Mouse (Mus musculus) hindbrain, embryonic 11.5 days (tissue): Measurements from ENCODE around the gene Zfp398. TPM values are rescaled to one million over a fixed set of nuclear protein-coding genes. Genes with fewer than 3 reads are reported as not detected.

ENCODE experiments used
- ATAC-seq: fragments of 200-750 bp; cut with Nextera tagmentation; 2 replicates; pipeline ENCODE4 v1.8.0; 2017; ENCODE audit warnings: mild to moderate bottlenecking, moderate TSS enrichment, moderate library complexity; ENCODE audit not compliant: low FRiP score
- DNase-seq: peaks from one replicate; pipeline ENCODE4 v3.0.0-alpha.2; 2015; ENCODE audit warnings: low spot score
- H3K27ac ChIP-seq: fragments of 300-500 bp; sonication (generic); 2 replicates; pipeline ENCODE4 v1.5.1; 2014; ENCODE audit warnings: mild to moderate bottlenecking, low read depth, low read length
- H3K27me3 ChIP-seq: fragments of 300-500 bp; sonication (generic); 2 replicates; pipeline ENCODE4 v1.6.1; 2014; ENCODE audit warnings: mild to moderate bottlenecking, low read length, moderate library complexity, mixed read lengths; ENCODE audit not compliant: control insufficient read depth, insufficient read depth
- H3K36me3 ChIP-seq: fragments of 300-500 bp; sonication (generic); 2 replicates; pipeline ENCODE4 v1.6.1; 2014; ENCODE audit warnings: mild to moderate bottlenecking, low read length, moderate library complexity, mixed read lengths; ENCODE audit not compliant: control insufficient read depth, insufficient read depth
- H3K4me1 ChIP-seq: fragments of 300-500 bp; sonication (generic); replicated peaks from 2 replicates; pipeline ENCODE4 v1.6.1; 2014; ENCODE audit warnings: low read length, mixed read lengths; ENCODE audit not compliant: control insufficient read depth, insufficient read depth
- H3K4me2 ChIP-seq: fragments of 300-500 bp; sonication (generic); replicated peaks from 2 replicates; pipeline ENCODE4 v1.6.1; 2014; ENCODE audit warnings: mild to moderate bottlenecking, low read depth, low read length
- H3K4me3 ChIP-seq: fragments of 300-500 bp; sonication (generic); 2 replicates; pipeline ENCODE4 v1.5.1; 2014; ENCODE audit warnings: low read depth, low read length
- H3K9ac ChIP-seq: fragments of 300-500 bp; sonication (generic); 2 replicates; pipeline ENCODE4 v1.6.1; 2014; ENCODE audit warnings: low read depth, low read length
- H3K9me3 ChIP-seq: fragments of 300-500 bp; sonication (generic); 2 replicates; pipeline ENCODE4 v1.6.1; 2016; ENCODE audit warnings: low read length; ENCODE audit not compliant: control insufficient read depth
- WGBS: fragments of 180-500 bp; shearing (Covaris S2); extraction: QIAGEN DNeasy Blood & Tissue Kit; methylation state at CpG from one replicate; pipeline ENCODE4 v1.1.7; 2014; 5-methylcytosine and 5-hydroxymethylcytosine counted together
- polyA plus RNA-seq: library from polyadenylated mRNA; unstranded; fragments of >200 nt; fragmentation: Nextera tagmentation; extraction: Ambion mirVana; gene quantifications from 2 replicates; pipeline ENCODE4 v1.2.1, GENCODE M21; 2014

Gene Zfp398
- polyA plus RNA-seq, 1 experiment from 2014 or later: 13.8 TPM

DNA sequence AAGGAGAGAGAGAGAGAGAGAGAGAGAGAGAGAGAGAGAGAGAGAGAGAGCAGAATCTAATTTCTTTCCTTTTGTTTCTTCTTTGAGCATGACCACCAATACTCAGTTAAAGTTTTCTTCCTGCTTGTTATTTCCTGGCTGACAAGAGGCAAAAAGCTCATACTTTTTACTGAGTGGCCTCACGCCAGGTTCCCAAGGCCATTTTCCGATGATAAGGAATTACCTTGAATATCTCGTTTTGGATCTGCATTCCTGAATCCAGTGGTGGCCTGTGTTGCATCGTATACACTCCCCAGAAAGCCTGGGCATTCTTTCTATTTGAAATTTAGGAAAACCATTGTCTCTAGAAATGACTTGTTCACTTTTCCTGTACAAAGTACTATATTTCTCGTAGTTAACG is 64.0 kb downstream of the Zfp398 start:
- Histone ChIP-seq H3K4me3 (no peak overlapping the region), H3K4me2 (no peak overlapping the region), H3K4me1 (no peaks in the 10 kb centered on the region), H3K27me3 (no peaks in the 10 kb centered on the region), H3K9me3 (no peaks in the 10 kb centered on the region), H3K27ac (no peak overlapping the region), H3K36me3 (0 out of 2 replicates have a peak, but pooled peaks cover 4% of the 10 kb centered on the region), H3K9ac (no peak overlapping the region)
- ATAC-seq: no peak
- no peak for DNase-seq
- 96% methylated on average over 6 of the region's 6 CpGs for WGBS

DNA sequence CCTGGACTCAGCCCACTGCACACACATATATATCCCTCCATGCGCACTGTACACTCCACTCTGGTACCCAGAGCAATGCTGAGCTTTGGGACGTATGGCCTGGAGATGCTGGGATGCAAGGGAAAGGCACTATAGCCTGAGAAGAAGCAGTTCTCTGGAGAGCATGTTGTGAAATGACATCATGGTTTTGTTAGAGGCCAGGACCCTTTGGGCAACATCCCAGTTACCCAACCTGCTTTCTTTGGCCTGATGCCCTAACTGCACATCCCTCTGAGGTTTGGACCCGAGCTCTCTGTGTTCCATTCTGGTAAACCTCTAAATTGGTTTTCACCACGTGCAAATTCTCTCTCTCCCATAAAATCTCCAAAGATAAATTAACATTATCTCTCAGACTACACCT is 68.1 kb downstream of the Zfp398 start:
- Histone ChIP-seq H3K36me3 (peaks cover 7% of the 10 kb centered on the region; the same call in 1 of the 2 replicates), H3K27ac (no peak overlapping the region), H3K4me1 (no peaks in the 10 kb centered on the region), H3K27me3 (no peaks in the 10 kb centered on the region), H3K9me3 (no peaks in the 10 kb centered on the region), H3K4me3 (no peak overlapping the region), H3K9ac (no peak overlapping the region), H3K4me2 (no peak overlapping the region)
- DNase-seq (no peak), ATAC-seq (no peak)
- 88% methylated on average over 4 of the region's 4 CpGs for WGBS

DNA sequence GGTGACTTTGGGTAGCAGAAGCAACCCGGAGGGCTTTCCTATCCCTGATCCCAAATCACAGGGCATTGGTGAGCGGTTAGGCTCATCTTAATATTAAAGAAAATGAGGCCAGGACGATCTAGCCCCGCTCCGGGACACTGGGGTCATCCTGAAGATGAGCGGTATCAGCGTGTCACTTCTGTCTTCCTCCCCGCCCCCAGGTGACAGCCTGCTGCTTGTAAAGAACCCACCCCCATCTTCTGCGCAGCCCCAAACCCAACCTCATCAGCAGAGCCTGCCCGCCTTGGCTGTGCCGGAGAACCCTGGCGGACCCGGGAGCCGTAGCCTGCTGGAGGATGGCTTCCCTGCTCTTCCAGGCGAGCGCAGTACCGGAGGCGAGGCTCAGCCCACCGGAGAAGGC is 68.9 kb downstream of the Zfp398 start:
- Histone ChIP-seq H3K27me3 (no peaks in the 10 kb centered on the region), H3K9me3 (no peaks in the 10 kb centered on the region), H3K4me2 (no peak overlapping the region), H3K36me3 (peaks cover 7% of the 10 kb centered on the region; the same call in 1 of the 2 replicates), H3K4me1 (no peaks in the 10 kb centered on the region), H3K4me3 (no peak overlapping the region), H3K9ac (no peak overlapping the region), H3K27ac (no peak overlapping the region)
- ATAC-seq (no peak), DNase-seq (peak; percentile 28)
- 30% methylated on average over 19 of the region's 19 CpGs for WGBS

DNA sequence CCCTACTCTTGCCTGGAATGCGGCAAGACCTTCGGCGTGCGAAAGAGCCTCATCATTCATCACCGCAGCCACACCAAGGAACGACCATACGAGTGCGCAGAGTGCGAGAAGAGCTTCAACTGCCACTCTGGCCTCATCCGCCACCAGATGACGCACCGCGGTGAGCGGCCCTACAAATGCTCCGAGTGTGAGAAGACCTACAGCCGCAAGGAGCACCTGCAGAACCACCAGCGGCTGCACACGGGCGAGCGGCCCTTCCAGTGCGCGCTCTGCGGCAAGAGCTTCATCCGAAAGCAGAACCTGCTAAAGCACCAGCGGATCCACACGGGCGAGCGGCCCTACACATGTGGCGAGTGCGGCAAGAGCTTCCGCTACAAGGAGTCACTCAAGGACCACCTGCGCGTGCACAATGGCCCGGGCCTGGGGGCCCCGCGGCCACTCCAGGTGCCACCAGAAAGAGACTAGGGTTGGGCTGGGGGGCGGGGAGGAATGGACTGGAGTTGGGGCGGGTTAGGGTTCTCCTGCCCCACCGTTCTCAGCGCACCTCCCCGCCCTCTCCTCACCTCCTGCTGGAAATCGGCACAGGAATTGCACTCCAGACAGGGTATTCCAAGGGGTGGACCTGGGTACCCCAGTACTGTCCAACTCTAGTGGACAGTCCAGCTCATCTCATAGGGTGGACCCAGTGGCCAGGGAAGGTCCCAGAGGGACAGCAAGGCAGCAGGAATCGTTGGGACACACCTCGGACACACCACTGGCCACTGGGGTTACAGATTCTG is 69.6 kb downstream of the Zfp398 start:
- WGBS: 57% methylated on average over 44 of the region's 44 CpGs
- Histone ChIP-seq H3K36me3 (peaks cover 7% of the 10 kb centered on the region; the same call in 1 of the 2 replicates), H3K27ac (no peak overlapping the region), H3K9me3 (no peaks in the 10 kb centered on the region), H3K27me3 (no peaks in the 10 kb centered on the region), H3K4me1 (no peaks in the 10 kb centered on the region), H3K4me2 (no peak overlapping the region), H3K4me3 (no peak overlapping the region), H3K9ac (no peak overlapping the region)
- ATAC-seq (no peak), DNase-seq (peak; percentile 34)

DNA sequence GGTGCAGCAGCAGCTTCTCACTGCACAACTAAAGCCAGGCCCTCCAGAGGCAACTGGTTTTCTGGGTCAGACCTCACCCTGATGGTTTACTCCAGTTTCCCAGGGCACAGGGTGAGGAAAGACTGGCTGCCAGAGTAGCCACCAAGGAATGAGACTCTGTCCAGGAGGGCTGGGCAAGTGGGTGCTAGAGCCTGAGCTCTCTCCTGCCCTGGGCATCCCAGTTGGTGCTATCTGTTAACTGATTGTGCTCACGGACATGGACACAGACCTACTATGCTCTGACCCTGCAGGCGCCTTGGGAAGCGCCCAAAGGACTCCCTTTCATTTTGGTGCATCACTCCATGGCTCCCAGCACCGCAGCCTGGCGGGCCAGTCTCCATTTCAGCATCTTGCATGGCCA is 70.9 kb downstream of the Zfp398 start:
- DNase-seq (no peak), ATAC-seq (no peak)
- no peak overlapping the region for H3K4me2 ChIP-seq
- no peak overlapping the region for H3K9ac ChIP-seq
- H3K36me3 ChIP-seq: peaks cover 7% of the 10 kb centered on the region; the same call in 1 of the 2 replicates
- no peaks in the 10 kb centered on the region for H3K4me1 ChIP-seq
- H3K27me3 ChIP-seq: no peaks in the 10 kb centered on the region
- no peaks in the 10 kb centered on the region for H3K9me3 ChIP-seq
- H3K27ac ChIP-seq: no peak overlapping the region
- H3K4me3 ChIP-seq: no peak overlapping the region
- 92% methylated on average over 5 of the region's 5 CpGs for WGBS

DNA sequence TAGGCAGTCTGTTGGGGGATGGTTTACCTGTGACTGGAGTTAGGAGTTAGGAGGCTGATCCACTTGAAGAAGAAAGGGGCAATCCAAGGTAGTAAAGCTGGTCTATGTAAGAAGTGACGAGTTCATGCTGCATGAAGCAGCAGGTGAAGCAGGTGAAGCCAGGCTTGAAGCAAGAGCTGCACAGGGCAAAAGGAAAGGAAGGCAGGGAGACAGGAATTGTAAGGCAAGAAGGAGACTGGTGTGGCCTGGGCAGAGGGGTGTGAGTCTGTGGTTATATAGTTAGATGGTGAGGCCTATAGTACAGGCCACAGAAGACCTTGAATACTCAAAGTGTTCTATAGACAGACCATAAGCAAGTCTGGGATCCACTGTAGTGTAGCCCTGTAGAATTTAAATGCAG is 73.5 kb downstream of the Zfp398 start:
- 92% methylated on average over 1 of the region's 1 CpGs for WGBS
- no peak overlapping the region for H3K4me3 ChIP-seq
- H3K36me3 ChIP-seq: peaks cover 3% of the 10 kb centered on the region; the same call in 1 of the 2 replicates

DNA sequence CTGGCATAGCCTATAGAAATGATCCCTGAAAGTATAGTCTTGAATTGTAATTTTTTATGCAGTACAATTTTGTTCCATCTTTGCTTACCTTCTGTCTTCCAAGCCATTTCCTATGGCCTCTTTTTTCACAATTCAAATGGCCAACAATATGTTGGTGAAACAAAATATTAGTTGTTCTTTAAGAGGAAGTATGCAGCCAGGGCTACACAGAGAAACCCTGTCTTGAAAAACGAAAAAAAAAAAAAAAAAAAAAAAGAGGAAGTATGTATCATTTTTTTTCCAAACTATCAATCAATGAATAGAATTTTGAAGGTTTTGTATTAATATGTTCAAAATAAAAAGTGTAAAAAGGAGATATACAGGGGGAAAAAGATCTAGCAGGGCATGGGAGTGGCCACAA is 76.2 kb downstream of the Zfp398 start:
- H3K4me3 ChIP-seq: no peak overlapping the region
- no peak overlapping the region for H3K27ac ChIP-seq
- H3K4me2 ChIP-seq: no peak overlapping the region
- H3K36me3 ChIP-seq: no peaks in the 10 kb centered on the region
- no peaks in the 10 kb centered on the region for H3K9me3 ChIP-seq
- H3K27me3 ChIP-seq: no peaks in the 10 kb centered on the region
- DNase-seq (no peak), ATAC-seq (no peak)
- H3K4me1 ChIP-seq: no peaks in the 10 kb centered on the region
- no peak overlapping the region for H3K9ac ChIP-seq
- 65% methylated on average over 1 of the region's 1 CpGs for WGBS

More for the DNA sequence above, 73.5 kb downstream of the Zfp398 start:
- ATAC-seq: no peak
- no peaks in the 10 kb centered on the region for H3K4me1 ChIP-seq
- no peak overlapping the region for H3K27ac ChIP-seq
- H3K4me2 ChIP-seq: no peak overlapping the region
- DNase-seq: no peak
- H3K9ac ChIP-seq: no peak overlapping the region
- H3K9me3 ChIP-seq: no peaks in the 10 kb centered on the region
- no peaks in the 10 kb centered on the region for H3K27me3 ChIP-seq

DNA sequence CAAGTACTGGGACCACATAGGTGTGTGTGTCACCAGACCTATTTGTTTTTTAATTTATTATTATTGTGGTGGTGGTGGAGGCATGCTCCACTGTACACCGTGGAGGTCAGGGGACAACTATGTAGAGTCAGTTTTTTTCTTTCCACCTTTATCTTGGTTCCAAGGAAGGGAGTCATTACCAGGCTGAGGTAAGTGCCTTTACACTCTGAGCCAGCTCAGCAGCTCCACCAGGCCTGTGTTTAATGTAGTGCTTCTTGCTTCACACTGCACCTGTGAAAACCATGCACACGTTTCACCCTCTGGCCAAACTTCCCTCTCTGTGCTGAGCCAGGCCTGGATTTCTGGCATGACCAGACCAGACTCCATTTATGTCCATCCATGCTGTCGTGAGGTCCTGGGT is 77.5 kb downstream of the Zfp398 start:
- WGBS: 66% methylated on average over 3 of the region's 3 CpGs
- no peaks in the 10 kb centered on the region for H3K4me1 ChIP-seq
- no peaks in the 10 kb centered on the region for H3K9me3 ChIP-seq
- no peak overlapping the region for H3K4me2 ChIP-seq
- H3K36me3 ChIP-seq: no peaks in the 10 kb centered on the region
- H3K9ac ChIP-seq: no peak overlapping the region
- H3K27ac ChIP-seq: no peak overlapping the region
- H3K27me3 ChIP-seq: no peaks in the 10 kb centered on the region
- DNase-seq (no peak), ATAC-seq (no peak)
- no peak overlapping the region for H3K4me3 ChIP-seq

DNA sequence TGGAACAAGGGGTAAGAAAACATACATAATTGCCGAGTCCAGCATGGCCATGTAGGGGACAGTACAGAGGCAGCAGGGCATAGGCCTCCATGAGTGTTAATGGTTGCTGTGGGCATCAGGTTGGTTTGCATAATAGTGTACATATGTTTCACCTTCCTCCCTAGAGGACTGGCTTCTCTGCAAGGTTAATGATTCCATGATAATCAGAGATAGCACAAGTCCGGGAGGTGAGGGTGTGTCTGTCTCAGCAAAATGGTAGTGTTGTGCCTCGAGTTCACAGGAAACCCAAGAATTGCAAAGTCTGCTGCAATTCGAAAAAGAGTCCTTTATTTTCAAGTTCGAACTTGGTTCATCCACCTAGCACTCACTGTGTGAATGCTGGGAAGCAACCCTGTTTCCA is 81.6 kb downstream of the Zfp398 start:
- 86% methylated on average over 5 of the region's 5 CpGs for WGBS
- Histone ChIP-seq H3K9ac (no peak overlapping the region), H3K27me3 (no peaks in the 10 kb centered on the region), H3K27ac (no peak overlapping the region), H3K36me3 (no peaks in the 10 kb centered on the region), H3K9me3 (no peaks in the 10 kb centered on the region), H3K4me2 (no peak overlapping the region), H3K4me1 (peaks cover 3% of the 10 kb centered on the region; the same call in 1 of the 2 replicates), H3K4me3 (no peak overlapping the region)
- ATAC-seq (no peak), DNase-seq (no peak)
